Mouse (Mus musculus) limb, embryonic 10.5 days (tissue): ENCODE results near the gene Son. TPM values are rescaled to one million over a fixed set of nuclear protein-coding genes. Genes with fewer than 3 reads are reported as not detected.
A peak's percentile ranks its signal among the peaks of the same experiment; 100 is the strongest.
"Not testable (repeated sequence)": the region's sequence is repeated elsewhere in the genome, so short reads cannot be mapped to it uniquely, and the experiment has no call there.

ENCODE experiments used
- DNase-seq: peaks from one replicate; pipeline ENCODE4 v3.0.0-alpha.2; 2017; ENCODE audit warnings: low spot score
- H3K27ac ChIP-seq: fragments of 300-500 bp; sonication (generic); 2 replicates; pipeline ENCODE4 v1.5.1; 2016; ENCODE audit warnings: mild to moderate bottlenecking
- H3K27me3 ChIP-seq: fragments of 300-500 bp; sonication (generic); 2 replicates; pipeline ENCODE4 v1.6.1; 2016; ENCODE audit warnings: low read depth, mild to moderate bottlenecking; ENCODE audit not compliant: poor library complexity, severe bottlenecking
- H3K36me3 ChIP-seq: fragments of 300-500 bp; sonication (generic); 2 replicates; pipeline ENCODE4 v1.6.1; 2016; ENCODE audit warnings: mild to moderate bottlenecking, moderate library complexity
- H3K4me1 ChIP-seq: fragments of 300-500 bp; sonication (generic); 2 replicates; pipeline ENCODE4 v1.6.1; 2016
- H3K4me3 ChIP-seq: fragments of 300-500 bp; sonication (generic); 2 replicates; pipeline ENCODE4 v1.5.1; 2016; ENCODE audit warnings: mild to moderate bottlenecking, moderate library complexity
- H3K9me3 ChIP-seq: fragments of 300-500 bp; sonication (generic); replicated peaks from 2 replicates; pipeline ENCODE4 v1.6.1; 2016; ENCODE audit warnings: mild to moderate bottlenecking
- WGBS: fragments of 180-500 bp; shearing (Covaris S2); methylation state at CpG from one replicate; pipeline ENCODE4 v1.1.7; 2016; 5-methylcytosine and 5-hydroxymethylcytosine counted together
- polyA plus RNA-seq: library from polyadenylated mRNA; unstranded; fragments of >200 nt; fragmentation: Nextera tagmentation; extraction: Ambion mirVana; gene quantifications from 2 replicates; pipeline ENCODE4 v1.2.1, GENCODE M21; 2016

The Son gene
- polyA plus RNA-seq, 1 experiment from 2014 or later, result 122 TPM

DNA sequence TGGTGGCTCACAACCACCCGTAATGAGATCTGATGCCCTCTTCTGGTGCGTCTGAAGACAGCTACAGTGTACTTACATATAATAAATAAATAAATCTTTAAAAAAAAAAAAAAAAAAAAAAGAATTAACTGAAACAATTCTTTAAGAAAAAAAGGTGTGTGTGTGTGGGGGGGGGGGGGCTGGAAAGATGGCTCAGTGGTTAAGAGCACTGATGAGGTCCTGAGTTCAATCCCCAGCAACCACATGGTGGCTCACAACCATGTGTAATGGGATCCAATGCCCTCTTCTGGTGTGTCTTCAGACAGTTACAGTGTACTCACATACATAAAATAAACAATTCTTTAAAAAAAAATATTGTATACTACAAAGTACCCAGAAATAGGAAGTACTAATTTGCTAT, 1.9 kb upstream of the Son start:
- H3K27me3 ChIP-seq, DNase-seq, H3K9me3 ChIP-seq, H3K27ac ChIP-seq: not testable (repeated sequence)
- peaks cover 33% of the 10 kb centered on the region for H3K36me3 ChIP-seq
- peak overlapping the region; percentile 88 for H3K4me3 ChIP-seq
- 88% methylated on average over 1 of the region's 2 CpGs for WGBS
- peaks cover 12% of the 10 kb centered on the region for H3K4me1 ChIP-seq

- no peaks in the 10 kb centered on the region for H3K27me3 ChIP-seq
- peaks cover 31% of the 10 kb centered on the region for H3K36me3 ChIP-seq
- H3K27ac ChIP-seq, result peak overlapping the region; percentile 99
- H3K9me3 ChIP-seq, result no peaks in the 10 kb centered on the region
- peaks cover 12% of the 10 kb centered on the region for H3K4me1 ChIP-seq
- WGBS, result 1% methylated on average over 11 of the region's 11 CpGs
- H3K4me3 ChIP-seq, result peak overlapping the region; percentile 88
- no peak for DNase-seq
Measured at GRCm38 (mm10) chr16:91645995-91646602, 1.2 kb upstream of the Son start.

DNA sequence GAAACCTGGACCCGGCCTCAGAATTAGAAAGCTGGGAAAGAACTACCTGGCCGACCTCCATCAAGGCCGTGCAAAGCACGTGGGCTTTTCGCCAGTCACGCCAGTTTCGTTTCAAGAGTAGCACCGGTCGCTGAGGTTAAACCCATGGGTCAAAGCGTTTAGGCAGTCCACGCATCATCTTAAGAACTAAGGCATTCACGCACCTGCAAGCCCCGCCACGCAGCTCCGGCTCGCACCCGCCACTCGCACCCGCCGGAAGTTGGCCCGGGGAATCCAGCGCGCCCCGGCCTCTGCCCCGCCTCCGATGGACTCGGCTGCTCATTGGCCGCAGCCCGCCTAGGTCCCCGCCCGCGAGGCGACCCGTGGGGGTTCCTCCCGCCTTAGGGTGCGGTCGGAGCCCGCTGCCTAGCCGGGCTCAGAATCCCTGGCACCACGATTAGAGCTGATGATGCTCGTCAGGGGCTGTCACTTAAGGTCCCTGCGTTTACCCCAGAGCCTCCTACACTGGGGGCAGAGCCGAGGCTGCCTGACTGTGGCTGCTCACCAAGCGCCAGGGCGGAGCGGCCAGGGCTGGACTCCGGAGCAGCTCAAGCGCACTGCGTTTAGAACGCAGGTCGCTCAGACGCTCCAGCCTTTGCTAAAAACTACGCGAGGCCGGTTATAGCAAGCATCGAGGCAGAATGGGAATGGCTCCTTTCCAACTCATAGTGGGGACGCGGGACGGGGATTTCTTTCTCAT, 456 bp upstream of the Son start, which contains the start of gene Gart:
Gart (minus strand) TSS at position 272 of the 739 bp plus-strand sequence.
- H3K27ac ChIP-seq, result peak within 1 kb of the TSS; percentile 99
- peak within 1 kb of the TSS; percentile 88 for H3K4me3 ChIP-seq
- under 1% methylated on average over 59 of the region's 59 CpGs for WGBS
- H3K4me1 ChIP-seq, result peaks cover 12% of the 10 kb centered on the region
- peak; percentile 95 for DNase-seq
- H3K9me3 ChIP-seq, result no peaks in the 10 kb centered on the region
- peaks cover 31% of the 10 kb centered on the region for H3K36me3 ChIP-seq
- no peaks in the 10 kb centered on the region for H3K27me3 ChIP-seq

- no peaks in the 10 kb centered on the region for H3K27me3 ChIP-seq
- no peaks in the 10 kb centered on the region for H3K9me3 ChIP-seq
- peaks cover 31% of the 10 kb centered on the region for H3K36me3 ChIP-seq
- H3K4me3 ChIP-seq, result peak overlapping the region; percentile 88
- DNase-seq, result peak; percentile 89
- WGBS, result under 1% methylated on average over 25 of the region's 25 CpGs
- peaks cover 12% of the 10 kb centered on the region for H3K4me1 ChIP-seq
- peak overlapping the region; percentile 99 for H3K27ac ChIP-seq
Measured at GRCm38 (mm10) chr16:91648220-91648550, 879 bp downstream of the Son start.

DNA sequence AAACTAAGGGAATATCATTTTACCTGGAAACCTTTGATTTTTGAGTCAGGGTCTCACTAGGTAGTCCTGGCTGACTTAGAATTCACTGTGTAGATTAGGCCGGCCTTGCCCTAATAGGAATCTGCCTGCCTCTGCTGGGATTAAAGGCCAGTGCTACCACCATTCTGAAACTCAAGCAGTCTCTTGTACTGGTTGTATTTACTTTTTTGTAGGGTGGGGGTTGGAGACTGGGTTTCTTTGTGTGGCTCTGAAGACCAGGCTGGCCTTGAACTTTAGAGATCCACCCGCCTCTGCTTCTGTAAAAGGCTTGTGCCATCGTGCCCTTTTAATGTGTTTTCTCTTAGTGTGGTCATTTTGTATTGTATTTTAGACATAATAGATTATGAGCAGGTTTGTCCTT, 1.9 kb downstream of the Son start:
- H3K9me3 ChIP-seq, result no peaks in the 10 kb centered on the region
- peaks cover 12% of the 10 kb centered on the region for H3K4me1 ChIP-seq
- peak overlapping the region; percentile 88 for H3K4me3 ChIP-seq
- H3K36me3 ChIP-seq, result peaks cover 39% of the 10 kb centered on the region
- no peak overlapping the region for H3K27ac ChIP-seq
- no peaks in the 10 kb centered on the region for H3K27me3 ChIP-seq
- WGBS, result 73% methylated on average over 3 of the region's 3 CpGs
- no peak for DNase-seq

DNA sequence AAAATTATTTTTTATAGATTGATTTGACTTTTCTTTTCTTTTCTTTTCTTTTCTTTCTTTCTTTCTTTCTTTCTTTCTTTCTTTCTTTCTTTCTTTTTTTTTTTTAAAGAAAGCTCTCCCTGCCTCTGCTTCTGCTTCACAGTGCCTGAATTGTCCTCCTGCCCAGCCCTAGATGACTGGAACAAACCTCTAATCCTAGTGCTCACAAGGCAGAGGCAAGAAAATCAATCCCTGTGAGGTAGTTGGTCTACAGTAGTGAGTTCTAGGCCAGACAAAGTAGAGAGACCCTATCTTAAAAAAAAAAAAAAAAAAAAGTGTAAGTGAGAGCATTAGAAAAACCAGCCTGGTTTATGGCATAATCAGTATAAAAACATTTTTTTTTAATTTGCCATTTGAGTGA, 2.5 kb downstream of the Son start:
- peaks cover 44% of the 10 kb centered on the region for H3K36me3 ChIP-seq
- no peaks in the 10 kb centered on the region for H3K27me3 ChIP-seq
- no peak overlapping the region for H3K4me3 ChIP-seq
- no peaks in the 10 kb centered on the region for H3K9me3 ChIP-seq
- no peak for DNase-seq
- H3K4me1 ChIP-seq, result peaks cover 12% of the 10 kb centered on the region
- no peak overlapping the region for H3K27ac ChIP-seq

DNA sequence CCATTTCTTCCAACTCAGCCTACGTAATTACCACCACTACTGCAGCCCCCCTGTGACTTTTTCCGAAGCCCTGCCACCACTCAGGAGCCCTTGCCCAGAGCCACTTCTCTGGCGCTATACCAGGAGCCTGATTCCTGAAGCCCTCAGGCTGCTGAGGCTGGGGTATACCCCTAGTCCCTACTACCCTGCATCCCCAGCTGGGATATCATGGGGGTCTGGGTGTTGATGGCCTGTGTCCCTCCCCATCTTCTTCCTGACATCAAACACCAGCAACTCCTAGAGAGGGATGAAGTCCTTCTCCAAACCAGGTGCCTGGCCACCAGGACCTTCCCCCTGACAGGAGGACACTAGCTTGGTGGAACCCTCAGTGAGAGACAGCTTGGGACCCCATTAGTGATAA, 4.9 kb downstream of the Son start:
- Histone ChIP-seq H3K36me3 (peaks cover 68% of the 10 kb centered on the region), H3K4me1 (peaks cover 4% of the 10 kb centered on the region), H3K9me3 (no peaks in the 10 kb centered on the region), H3K27ac (no peak overlapping the region), H3K27me3 (no peaks in the 10 kb centered on the region), H3K4me3 (no peak overlapping the region)
- DNase-seq, result no peak
- 95% methylated on average over 3 of the region's 3 CpGs for WGBS

GRCm38 (mm10) chr16:91655285-91655684, 8.0 kb downstream of the Son start:
- no peak overlapping the region for H3K27ac ChIP-seq
- 95% methylated on average over 9 of the region's 9 CpGs for WGBS
- no peaks in the 10 kb centered on the region for H3K9me3 ChIP-seq
- no peaks in the 10 kb centered on the region for H3K27me3 ChIP-seq
- peaks cover 97% of the 10 kb centered on the region for H3K36me3 ChIP-seq
- no peak for DNase-seq
- H3K4me1 ChIP-seq, result no peaks in the 10 kb centered on the region
- H3K4me3 ChIP-seq, result no peak overlapping the region

DNA sequence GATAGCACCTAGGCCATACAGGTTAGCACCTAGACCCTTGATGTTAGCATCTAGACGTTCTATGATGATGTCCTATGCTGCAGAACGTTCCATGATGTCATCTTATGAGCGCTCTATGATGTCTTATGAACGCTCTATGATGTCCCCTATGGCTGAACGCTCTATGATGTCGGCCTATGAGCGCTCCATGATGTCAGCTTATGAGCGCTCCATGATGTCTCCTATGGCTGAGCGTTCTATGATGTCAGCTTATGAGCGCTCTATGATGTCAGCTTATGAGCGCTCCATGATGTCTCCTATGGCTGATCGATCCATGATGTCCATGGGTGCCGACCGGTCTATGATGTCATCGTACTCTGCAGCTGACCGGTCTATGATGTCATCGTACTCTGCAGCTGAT, 10.0 kb downstream of the Son start:
- Histone ChIP-seq H3K27me3 (no peaks in the 10 kb centered on the region), H3K27ac (no peak overlapping the region), H3K4me3 (no peak overlapping the region), H3K4me1 (no peaks in the 10 kb centered on the region), H3K36me3 (peaks cover 100% of the 10 kb centered on the region), H3K9me3 (no peaks in the 10 kb centered on the region)
- 98% methylated on average over 17 of the region's 17 CpGs for WGBS
- DNase-seq, result no peak

DNA sequence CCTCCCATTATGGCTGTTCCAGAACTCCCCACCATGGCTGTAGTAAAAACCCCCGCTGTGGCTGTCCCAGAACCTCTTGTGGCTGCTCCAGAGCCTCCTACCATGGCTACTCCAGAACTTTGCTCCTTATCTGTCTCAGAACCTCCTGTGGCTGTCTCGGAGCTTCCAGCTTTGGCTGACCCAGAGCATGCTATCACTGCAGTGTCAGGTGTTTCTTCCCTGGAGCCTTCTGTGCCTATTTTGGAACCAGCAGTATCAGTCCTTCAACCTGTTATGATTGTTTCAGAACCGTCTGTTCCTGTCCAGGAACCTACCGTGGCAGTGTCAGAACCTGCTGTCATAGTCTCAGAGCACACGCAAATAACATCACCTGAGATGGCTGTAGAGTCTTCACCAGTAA, 11.2 kb downstream of the Son start:
- 98% methylated on average over 5 of the region's 5 CpGs for WGBS

DNA sequence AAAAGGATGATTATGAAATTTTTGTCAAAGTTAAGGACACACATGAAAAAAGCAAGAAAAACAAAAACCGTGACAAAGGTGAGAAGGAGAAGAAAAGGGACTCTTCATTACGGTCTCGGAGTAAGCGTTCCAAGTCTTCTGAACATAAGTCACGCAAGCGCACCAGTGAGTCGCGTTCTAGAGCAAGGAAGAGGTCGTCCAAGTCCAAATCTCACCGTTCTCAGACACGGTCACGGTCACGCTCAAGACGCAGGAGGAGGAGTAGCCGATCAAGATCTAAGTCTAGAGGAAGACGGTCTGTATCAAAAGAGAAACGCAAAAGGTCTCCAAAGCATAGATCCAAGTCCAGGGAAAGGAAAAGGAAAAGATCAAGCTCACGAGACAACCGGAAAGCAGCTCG, 12.5 kb downstream of the Son start:
- Histone ChIP-seq H3K9me3 (no peaks in the 10 kb centered on the region), H3K4me1 (no peaks in the 10 kb centered on the region), H3K4me3 (no peak overlapping the region), H3K27me3 (no peaks in the 10 kb centered on the region), H3K27ac (no peak overlapping the region), H3K36me3 (peaks cover 100% of the 10 kb centered on the region)
- WGBS, result 98% methylated on average over 20 of the region's 20 CpGs
- no peak for DNase-seq

More for the DNA sequence above, 11.2 kb downstream of the Son start:
- Histone ChIP-seq H3K9me3 (no peaks in the 10 kb centered on the region), H3K36me3 (peaks cover 100% of the 10 kb centered on the region), H3K27ac (no peak overlapping the region), H3K4me1 (no peaks in the 10 kb centered on the region), H3K27me3 (no peaks in the 10 kb centered on the region), H3K4me3 (no peak overlapping the region)
- DNase-seq, result no peak

GRCm38 (mm10) chr16:91661397-91661796, 14.1 kb downstream of the Son start:
- Histone ChIP-seq H3K4me3 (no peak overlapping the region), H3K27ac (no peak overlapping the region), H3K27me3 (no peaks in the 10 kb centered on the region), H3K4me1 (no peaks in the 10 kb centered on the region), H3K36me3 (peaks cover 100% of the 10 kb centered on the region), H3K9me3 (no peaks in the 10 kb centered on the region)
- WGBS, result 89% methylated on average over 1 of the region's 1 CpGs
- DNase-seq, result no peak

DNA sequence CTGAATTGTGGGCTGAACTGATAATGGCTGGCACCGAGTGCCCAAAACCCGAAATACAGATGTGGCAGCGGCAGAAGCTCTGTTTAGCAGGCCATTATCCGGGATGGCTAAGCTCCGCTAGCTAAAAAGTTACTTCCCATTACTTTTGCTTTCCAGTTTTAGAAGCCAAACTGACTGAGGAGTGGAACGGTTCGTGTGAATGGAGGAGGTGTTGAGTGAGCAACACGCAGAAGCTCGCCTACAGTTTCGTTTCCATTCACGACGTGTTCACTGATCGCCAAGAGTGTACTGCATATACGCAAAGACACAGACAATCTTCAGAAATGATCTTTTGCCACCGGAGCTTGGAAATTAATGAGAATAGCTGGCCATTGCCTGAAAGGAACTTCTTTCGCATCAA, 15.0 kb downstream of the Son start:
- Histone ChIP-seq H3K9me3 (no peaks in the 10 kb centered on the region), H3K27me3 (no peaks in the 10 kb centered on the region), H3K27ac (no peak overlapping the region), H3K4me3 (no peak overlapping the region), H3K36me3 (peaks cover 100% of the 10 kb centered on the region), H3K4me1 (no peaks in the 10 kb centered on the region)
- DNase-seq, result no peak
- 97% methylated on average over 16 of the region's 16 CpGs for WGBS
